Mouse (Mus musculus): ENCODE measurements around the gene Myrip. TPM values are rescaled to one million over a fixed set of nuclear protein-coding genes. Genes with fewer than 3 reads are reported as not detected.

The Myrip gene
- polyA plus RNA-seq, 1 experiment from 2014 or later, result 0.38 TPM

DNA sequence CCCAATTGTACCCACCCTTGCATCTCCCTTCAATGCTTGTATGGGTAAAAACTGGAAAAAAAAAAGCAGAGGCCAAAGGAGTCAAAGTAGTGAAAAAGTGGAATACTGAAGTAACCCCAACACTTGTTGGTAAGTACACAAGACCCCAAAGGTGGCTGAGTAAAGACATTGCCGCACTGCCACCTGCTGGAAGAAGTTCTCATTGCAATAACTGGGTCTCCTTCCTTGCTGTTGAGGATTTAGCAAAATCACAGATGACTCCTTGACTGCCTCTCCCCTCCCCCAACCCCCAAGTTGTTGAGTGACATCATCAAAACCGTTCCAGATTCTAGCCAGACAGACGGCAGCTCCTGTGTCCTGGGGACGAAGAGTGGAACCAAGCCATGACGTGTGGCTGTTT lies 124.5 kb downstream of the Myrip start:
- ATAC-seq (ENCODE audit: insufficient number of reproducible peaks, insufficient read depth, low FRiP score, low TSS enrichment, low read depth), result no peak
- no peaks in the 10 kb centered on the region for H3K4me1 ChIP-seq (replicated peaks)
- H3K36me3 ChIP-seq, result no peaks in the 10 kb centered on the region
- WGBS, result 41% methylated on average over 5 of the region's 5 CpGs
- H3K27me3 ChIP-seq, result no peaks in the 10 kb centered on the region; the same call in 1 of the 2 replicates
- no peak overlapping the region for H3K4me2 ChIP-seq
- H3K4me3 ChIP-seq (replicated peaks), result no peak overlapping the region
- H3K9ac ChIP-seq (replicated peaks), result no peak overlapping the region
- no peaks in the 10 kb centered on the region for H3K9me3 ChIP-seq
- H3K27ac ChIP-seq, result no peak overlapping the region

DNA sequence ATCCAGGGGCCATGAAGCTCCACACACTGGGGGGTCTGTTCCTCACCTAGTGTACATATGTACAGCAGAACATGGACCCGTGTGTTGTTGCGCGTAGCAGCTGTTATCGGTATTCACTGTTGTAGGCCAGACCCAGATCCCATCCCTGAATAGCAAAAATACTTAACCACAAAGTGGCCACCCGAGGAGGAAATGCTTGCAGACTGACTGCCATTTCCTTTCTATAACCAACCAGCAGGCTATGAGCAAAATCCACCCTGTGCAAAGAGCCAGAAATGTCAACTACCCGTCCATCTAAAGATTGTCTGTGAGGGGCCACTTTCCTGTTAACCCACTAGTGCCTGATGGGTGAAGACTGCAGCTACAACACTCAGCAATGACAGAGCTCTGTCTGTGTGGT lies 126.9 kb downstream of the Myrip start:
- ATAC-seq (ENCODE audit: insufficient number of reproducible peaks, insufficient read depth, low FRiP score, low TSS enrichment, low read depth), result no peak
- Histone ChIP-seq H3K27ac (no peak overlapping the region), H3K4me1 (replicated peaks) (no peaks in the 10 kb centered on the region), H3K9ac (replicated peaks) (no peak overlapping the region), H3K36me3 (no peaks in the 10 kb centered on the region), H3K9me3 (no peaks in the 10 kb centered on the region), H3K4me3 (replicated peaks) (no peak overlapping the region), H3K4me2 (no peak overlapping the region), H3K27me3 (peaks cover 4% of the 10 kb centered on the region; the same call in 1 of the 2 replicates)
- 71% methylated on average over 6 of the region's 6 CpGs for WGBS

DNA sequence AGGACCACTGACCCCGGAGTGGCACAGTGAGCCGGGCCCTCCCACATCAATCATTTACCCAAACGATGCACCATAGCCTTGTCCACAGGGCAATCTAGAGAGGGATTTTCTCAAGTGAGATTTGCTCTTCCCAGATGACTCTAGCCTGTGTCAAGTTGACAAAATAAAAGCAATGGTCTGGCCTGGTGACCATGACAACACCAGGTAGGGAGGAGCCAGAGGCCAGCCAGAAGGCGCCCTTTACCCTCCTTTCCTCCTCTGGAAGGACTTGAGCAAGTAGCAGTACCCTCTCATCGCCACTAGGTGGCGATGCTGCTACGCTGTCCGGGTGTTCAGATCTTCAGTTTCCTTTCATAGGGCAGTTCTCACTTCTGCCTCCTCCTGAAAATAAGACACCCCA lies 132.4 kb downstream of the Myrip start:
- Histone ChIP-seq H3K4me1 (replicated peaks) (no peaks in the 10 kb centered on the region), H3K9me3 (peaks cover 3% of the 10 kb centered on the region; the same call in 1 of the 2 replicates), H3K36me3 (no peaks in the 10 kb centered on the region), H3K4me3 (replicated peaks) (no peak overlapping the region), H3K27me3 (peaks cover 4% of the 10 kb centered on the region; the same call in 1 of the 2 replicates), H3K27ac (no peak overlapping the region), H3K9ac (replicated peaks) (no peak overlapping the region), H3K4me2 (no peak overlapping the region)
- 30% methylated on average over 8 of the region's 8 CpGs for whole genome bisulfite sequencing
- no peak for ATAC-seq (ENCODE audit: insufficient number of reproducible peaks, insufficient read depth, low FRiP score, low TSS enrichment, low read depth)

DNA sequence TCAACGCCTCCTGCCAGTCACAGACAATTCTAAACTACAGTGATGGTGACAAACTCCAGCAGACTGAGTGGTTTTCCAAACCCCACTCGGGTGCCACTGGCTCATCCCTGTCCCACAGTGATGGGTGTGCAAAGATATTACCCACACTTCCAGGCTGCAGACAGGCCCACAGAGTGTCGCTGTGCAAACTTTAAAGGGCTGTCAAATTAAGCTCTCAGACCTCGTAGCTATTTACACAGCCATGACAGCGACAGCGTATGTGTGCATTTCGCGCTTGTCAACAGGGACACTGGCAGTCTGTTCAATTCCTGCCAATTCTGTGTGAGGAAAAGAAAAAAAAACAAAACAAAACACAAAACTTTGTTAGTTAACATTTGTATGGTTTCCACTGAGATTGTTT lies 134.5 kb downstream of the Myrip start:
- 74% methylated on average over 8 of the region's 8 CpGs for WGBS
- Histone ChIP-seq H3K36me3 (no peaks in the 10 kb centered on the region), H3K4me1 (replicated peaks) (no peaks in the 10 kb centered on the region), H3K9me3 (peaks cover 8% of the 10 kb centered on the region; the same call in 1 of the 2 replicates), H3K27me3 (peaks cover 4% of the 10 kb centered on the region; the same call in 1 of the 2 replicates), H3K4me2 (no peak overlapping the region), H3K9ac (replicated peaks) (no peak overlapping the region), H3K4me3 (replicated peaks) (no peak overlapping the region), H3K27ac (no peak overlapping the region)
- no peak for ATAC-seq (ENCODE audit: insufficient number of reproducible peaks, insufficient read depth, low FRiP score, low TSS enrichment, low read depth)

DNA sequence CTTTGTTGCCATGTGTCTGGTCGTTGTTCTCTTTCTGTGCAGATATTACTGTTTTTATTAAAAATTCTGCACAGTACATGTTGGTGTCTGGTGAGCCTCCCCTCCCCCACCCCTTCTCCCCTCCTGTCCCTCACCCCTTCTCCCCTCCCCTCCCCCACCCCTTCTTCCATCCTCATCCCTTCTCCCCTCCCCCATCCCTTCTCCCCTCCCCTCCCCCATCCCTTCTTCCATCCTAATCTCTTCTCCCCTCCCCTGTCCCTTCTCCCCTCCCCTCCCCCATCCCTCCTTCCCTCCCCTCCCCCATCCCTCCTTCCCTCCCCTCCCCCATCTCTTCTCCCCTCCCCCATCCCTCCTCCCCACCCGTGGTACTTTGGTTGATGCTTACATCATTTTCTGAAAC lies 135.5 kb downstream of the Myrip start:
- Histone ChIP-seq H3K27ac (no peak overlapping the region), H3K4me2 (no peak overlapping the region)

DNA sequence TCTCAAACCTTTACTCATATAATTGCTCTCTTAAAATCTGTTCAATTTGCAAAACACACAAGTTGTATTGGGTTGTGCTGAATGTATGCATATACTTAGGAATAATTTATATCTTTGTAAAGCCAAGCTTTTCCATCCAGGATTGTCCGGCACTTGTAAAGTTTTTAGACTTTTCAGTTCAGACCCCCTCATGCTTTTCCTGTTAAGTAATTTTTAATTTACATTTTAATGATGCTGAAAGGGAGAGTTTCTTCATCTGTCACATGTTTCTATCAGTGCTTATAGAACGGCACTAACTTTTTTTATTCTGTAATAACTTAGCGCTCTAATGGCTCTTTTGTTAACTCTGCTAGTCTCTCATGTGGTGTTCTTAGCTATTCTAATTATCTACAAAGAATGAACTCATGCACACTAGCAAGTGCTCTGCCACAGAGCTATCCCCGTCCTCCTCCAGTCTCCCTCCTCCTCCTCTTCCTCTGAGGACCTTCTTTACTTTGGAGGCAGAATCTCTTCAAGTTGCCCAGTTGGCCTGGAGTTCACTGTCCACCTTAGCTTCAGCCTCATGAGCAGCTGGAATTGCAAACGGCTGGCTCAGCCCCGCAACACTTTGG lies 136.1 kb downstream of the Myrip start:
- ATAC-seq (ENCODE audit: insufficient number of reproducible peaks, insufficient read depth, low FRiP score, low TSS enrichment, low read depth), result no peak
- Histone ChIP-seq H3K4me2 (no peak overlapping the region), H3K36me3 (no peaks in the 10 kb centered on the region), H3K4me1 (replicated peaks) (no peaks in the 10 kb centered on the region), H3K27ac (no peak overlapping the region), H3K4me3 (replicated peaks) (no peak overlapping the region), H3K9ac (replicated peaks) (no peak overlapping the region), H3K9me3 (peaks cover 8% of the 10 kb centered on the region; the same call in 1 of the 2 replicates), H3K27me3 (0 out of 2 replicates have a peak, but pooled peaks cover 4% of the 10 kb centered on the region)
- 86% methylated on average over 6 of the region's 6 CpGs for WGBS

More for the DNA sequence above, 135.5 kb downstream of the Myrip start:
- Histone ChIP-seq H3K9me3 (peaks cover 8% of the 10 kb centered on the region; the same call in 1 of the 2 replicates), H3K4me1 (replicated peaks) (no peaks in the 10 kb centered on the region), H3K9ac (replicated peaks) (no peak overlapping the region), H3K4me3 (replicated peaks) (no peak overlapping the region), H3K36me3 (no peaks in the 10 kb centered on the region), H3K27me3 (0 out of 2 replicates have a peak, but pooled peaks cover 4% of the 10 kb centered on the region)
- WGBS, result 64% methylated on average over 2 of the region's 2 CpGs
- ATAC-seq (ENCODE audit: insufficient number of reproducible peaks, insufficient read depth, low FRiP score, low TSS enrichment, low read depth), result no peak

DNA sequence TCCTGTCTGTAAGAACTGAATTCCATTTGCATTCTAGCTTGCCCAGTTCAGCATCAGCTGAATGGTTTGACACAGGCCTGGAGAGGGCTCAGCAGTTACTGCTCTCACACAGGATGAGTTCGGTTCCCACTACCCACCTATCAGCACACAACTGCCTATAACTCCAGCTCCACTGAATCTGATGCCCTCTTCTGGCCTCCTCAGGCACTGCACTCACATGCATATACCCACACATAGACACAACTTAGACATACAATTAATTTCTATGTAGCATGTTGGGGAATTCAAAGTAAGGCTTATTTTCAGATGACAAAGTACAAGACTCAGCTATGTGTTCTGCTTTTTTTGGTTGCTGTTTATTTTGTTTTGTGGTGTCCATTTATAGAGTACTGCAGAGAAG lies 137.0 kb downstream of the Myrip start:
- 96% methylated on average over 1 of the region's 1 CpGs for WGBS
- H3K36me3 ChIP-seq, result no peaks in the 10 kb centered on the region
- H3K4me2 ChIP-seq, result no peak overlapping the region
- H3K27me3 ChIP-seq, result no peaks in the 10 kb centered on the region
- no peaks in the 10 kb centered on the region for H3K4me1 ChIP-seq (replicated peaks)
- no peak overlapping the region for H3K4me3 ChIP-seq (replicated peaks)
- ATAC-seq (ENCODE audit: insufficient number of reproducible peaks, insufficient read depth, low FRiP score, low TSS enrichment, low read depth), result no peak
- H3K9ac ChIP-seq (replicated peaks), result no peak overlapping the region
- peaks cover 8% of the 10 kb centered on the region; the same call in 1 of the 2 replicates for H3K9me3 ChIP-seq
- no peak overlapping the region for H3K27ac ChIP-seq

DNA sequence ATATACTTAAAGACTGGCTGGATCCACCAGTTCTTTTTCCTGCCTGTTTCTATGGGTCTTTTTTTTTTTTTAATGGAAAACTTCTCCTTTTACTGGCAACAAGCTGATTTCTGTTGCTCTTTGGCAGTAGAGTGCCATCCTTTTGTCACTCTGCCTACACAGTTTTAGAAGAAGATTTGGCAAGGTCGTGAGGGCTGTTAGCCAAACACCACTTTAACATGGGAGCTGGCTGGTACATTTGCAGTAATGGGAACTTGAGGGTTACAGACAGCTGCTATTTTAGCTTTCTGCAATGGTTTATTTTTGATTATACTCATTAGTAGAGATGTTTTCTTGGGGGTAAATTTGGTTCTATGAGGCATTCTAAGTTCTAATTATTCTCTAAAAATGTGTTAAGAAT lies 137.5 kb downstream of the Myrip start:
- Histone ChIP-seq H3K27ac (no peak overlapping the region), H3K9ac (replicated peaks) (no peak overlapping the region), H3K4me1 (replicated peaks) (no peaks in the 10 kb centered on the region), H3K4me2 (no peak overlapping the region), H3K36me3 (no peaks in the 10 kb centered on the region), H3K27me3 (no peaks in the 10 kb centered on the region), H3K9me3 (peaks cover 8% of the 10 kb centered on the region; the same call in 1 of the 2 replicates), H3K4me3 (replicated peaks) (no peak overlapping the region)
- no peak for ATAC-seq (ENCODE audit: insufficient number of reproducible peaks, insufficient read depth, low FRiP score, low TSS enrichment, low read depth)
- WGBS, result 72% methylated on average over 1 of the region's 1 CpGs

DNA sequence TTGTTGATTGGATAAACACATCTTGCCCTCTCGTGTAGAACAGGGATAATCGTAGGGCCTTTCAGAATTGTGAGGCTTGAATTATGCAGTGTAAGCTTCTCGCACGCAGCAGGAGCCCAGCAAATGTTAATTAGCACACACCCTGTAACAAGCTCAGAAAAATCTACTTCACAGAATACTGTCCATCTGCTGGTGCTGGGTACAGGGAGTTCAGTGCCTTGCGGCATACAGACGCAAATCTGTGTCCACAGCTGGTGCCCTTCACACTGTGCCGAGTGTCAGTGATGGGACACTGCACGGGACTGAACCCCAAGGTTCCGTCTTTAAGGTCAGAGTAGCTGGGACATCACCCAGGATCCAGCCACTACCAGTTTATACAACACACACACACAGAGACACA lies 143.3 kb downstream of the Myrip start:
- H3K4me2 ChIP-seq, result no peak overlapping the region
- H3K4me1 ChIP-seq (replicated peaks), result no peaks in the 10 kb centered on the region

DNA sequence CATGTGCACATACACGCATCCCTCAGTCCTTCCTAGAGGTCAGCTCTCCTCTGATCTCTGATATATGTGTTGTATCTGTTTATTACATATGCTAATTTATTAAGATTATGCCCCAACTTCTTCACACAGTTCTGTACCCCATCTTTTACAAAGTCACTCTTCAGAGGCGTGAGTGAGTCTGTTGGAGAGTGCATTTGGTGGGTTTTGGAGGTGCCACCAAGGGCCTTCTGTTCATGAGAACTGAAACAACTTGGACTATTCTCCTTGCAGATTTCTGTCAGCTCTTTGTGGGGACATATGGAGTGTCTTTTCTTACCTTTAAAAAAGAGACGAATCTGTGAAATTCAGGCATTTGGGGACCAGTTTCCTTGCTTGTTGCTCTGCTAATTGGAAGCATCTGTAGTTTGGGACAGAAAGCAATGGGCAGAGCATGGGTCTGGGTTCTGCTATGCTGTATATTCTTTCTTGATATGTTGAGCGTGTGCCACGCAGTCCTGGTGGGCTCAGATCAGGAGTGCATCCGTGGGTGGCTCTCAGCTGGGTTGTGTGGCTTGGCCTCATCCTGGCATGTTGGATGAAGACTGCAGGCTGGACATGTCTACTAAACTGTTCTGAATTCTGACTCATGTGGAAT lies 148.5 kb downstream of the Myrip start:
- Histone ChIP-seq H3K4me2 (no peak overlapping the region), H3K9me3 (no peaks in the 10 kb centered on the region), H3K9ac (replicated peaks) (no peak overlapping the region), H3K27me3 (no peaks in the 10 kb centered on the region), H3K27ac (no peak overlapping the region), H3K4me1 (replicated peaks) (no peaks in the 10 kb centered on the region), H3K36me3 (no peaks in the 10 kb centered on the region), H3K4me3 (replicated peaks) (no peak overlapping the region)
- ATAC-seq (ENCODE audit: insufficient number of reproducible peaks, insufficient read depth, low FRiP score, low TSS enrichment, low read depth), result no peak
- 78% methylated on average over 6 of the region's 6 CpGs for WGBS

More for the DNA sequence above, 143.3 kb downstream of the Myrip start:
- H3K9ac ChIP-seq (replicated peaks), result no peak overlapping the region
- H3K27me3 ChIP-seq, result no peaks in the 10 kb centered on the region
- H3K27ac ChIP-seq, result no peak overlapping the region
- H3K9me3 ChIP-seq, result peaks cover 5% of the 10 kb centered on the region; the same call in 1 of the 2 replicates
- ATAC-seq (ENCODE audit: insufficient number of reproducible peaks, insufficient read depth, low FRiP score, low TSS enrichment, low read depth), result no peak
- no peaks in the 10 kb centered on the region for H3K36me3 ChIP-seq
- 82% methylated on average over 9 of the region's 9 CpGs for WGBS
- H3K4me3 ChIP-seq (replicated peaks), result no peak overlapping the region

DNA sequence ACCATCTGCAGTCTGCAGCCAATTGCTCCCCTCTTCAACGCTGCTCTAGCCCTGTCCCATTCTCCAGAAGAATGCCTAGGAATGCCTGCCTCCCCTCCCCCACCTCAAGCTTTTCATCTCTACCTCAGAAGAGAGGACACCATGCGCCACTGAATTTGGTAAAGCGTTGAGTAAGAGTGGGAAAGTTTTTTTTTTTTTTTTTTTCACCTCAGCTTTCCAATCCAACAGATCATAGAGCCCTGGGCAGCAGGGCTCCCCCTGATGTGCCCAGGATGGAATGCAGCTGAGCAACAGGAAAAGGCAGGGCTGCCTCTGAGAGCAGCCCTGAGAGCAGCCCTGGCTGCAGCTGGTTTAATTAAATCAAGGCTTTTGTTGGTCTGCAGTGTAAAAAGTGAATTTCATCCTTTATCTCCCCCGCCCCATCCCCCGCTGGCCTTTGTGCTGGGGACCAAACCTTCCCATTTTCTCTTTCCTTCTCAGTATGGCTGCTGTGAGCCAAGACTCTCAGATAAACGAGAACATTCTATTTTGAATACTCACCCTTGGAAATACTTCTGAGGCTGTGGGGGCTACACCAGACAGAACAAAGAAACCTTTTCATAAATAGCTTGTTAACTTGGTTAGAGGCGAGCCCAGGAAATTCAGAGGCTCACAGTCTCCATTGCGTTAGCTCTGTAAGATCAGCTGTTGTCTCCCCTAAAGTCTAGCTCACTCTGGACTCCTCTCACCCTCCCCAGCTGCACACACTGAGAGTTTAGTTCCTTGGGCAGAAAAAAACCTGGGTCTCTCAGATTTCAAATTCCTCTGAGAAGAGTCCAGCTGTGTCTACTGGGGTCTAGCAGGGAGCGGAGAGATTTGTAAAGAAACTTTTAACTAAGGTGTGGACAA lies 154.7 kb downstream of the Myrip start:
- no peaks in the 10 kb centered on the region for H3K27me3 ChIP-seq
- WGBS, result 18% methylated on average over 9 of the region's 9 CpGs
- H3K27ac ChIP-seq, result peak overlapping the region; percentile 85
- no peaks in the 10 kb centered on the region for H3K36me3 ChIP-seq
- 0 out of 2 replicates have a peak overlapping the region, but pooled peaks have one; percentile 18 for H3K9ac ChIP-seq (replicated peaks)
- no peak overlapping the region for H3K4me3 ChIP-seq (replicated peaks)
- peak overlapping the region; percentile 31; the same call in 1 of the 2 replicates for H3K4me2 ChIP-seq
- H3K4me1 ChIP-seq (replicated peaks), result peaks cover 18% of the 10 kb centered on the region
- ATAC-seq (ENCODE audit: insufficient number of reproducible peaks, insufficient read depth, low FRiP score, low TSS enrichment, low read depth), result peak; percentile 80; the same call in 1 of the 2 replicates
- no peaks in the 10 kb centered on the region for H3K9me3 ChIP-seq
